8 mouse cellular contexts compared by ENCODE assay signal in genomic region chr19:58903899-58904327, GRCm38 (mm10). TPM values are rescaled to one million over a fixed set of nuclear protein-coding genes. Genes with fewer than 3 reads are reported as not detected.
DNase-seq lines count a peak whose midpoint lies in the region; ATAC-seq lines count a peak whose summit lies in the region.

No protein-coding gene starts in this region.

- peak; percentile 94 for DNase-seq in gastrocnemius, postnatal 10 days
- peak; percentile 79 for DNase-seq in induced T-regulatory cell, adult 2 months (ENCODE audit: low read depth)
- peak; percentile 84 to 85 for DNase-seq in left cerebral cortex, postnatal 10 days (ENCODE audit: extremely low spot score in 1 of 2, low spot score in 2 of 2)
- peak; percentile 68 to 69 for DNase-seq in right cerebral cortex, postnatal 36 days (ENCODE audit: low spot score in 2 of 2)
- peak; percentile 73 to 91 for DNase-seq in urinary bladder, postnatal 4 days (ENCODE audit: low spot score in 2 of 2)

- intact Hi-C loops in left cerebral cortex, postnatal 10 days (cut with DNase I) = loop anchor here (2.0 kb wide), 2 partner anchors 97 to 141 kb away; no protein-coding TSS in a partner anchor

- peak; percentile 77 for ATAC-seq in activated CD4-positive, CD25-positive, alpha-beta regulatory T cell, adult 4 months
- peak; percentile 82 for ATAC-seq in common myeloid progenitor, adult 5-6 weeks (replicated peaks; ENCODE audit: low read depth, poor library complexity, severe bottlenecking)
- peak; percentile 73; the same call in 1 of the 2 replicates for ATAC-seq in megakaryocyte-erythroid progenitor cell, adult 5-6 weeks (replicated peaks; ENCODE audit: low FRiP score, low TSS enrichment, poor library complexity, severe bottlenecking)

RNA-seq across cellular contexts. Expression of gene Eno4, which starts 39.3 kb away (rescaled TPM):
- polyA plus RNA-seq in activated CD4-positive, CD25-positive, alpha-beta regulatory T cell, adult 4 months (2017; shearing (Covaris generic)) = not detected
- total RNA-seq in common myeloid progenitor, adult 5-6 weeks (2017) = not detected in 2 replicates
- under 1 TPM in 1 of 2 experiments, not detected in 1; 0.09 TPM for total RNA-seq in gastrocnemius, postnatal 10 days (2021)
- total RNA-seq in left cerebral cortex, postnatal 10 days (2021) = 1 to 10 TPM; 1.2 to 1.5 TPM
- total RNA-seq in megakaryocyte-erythroid progenitor cell, adult 5-6 weeks (2014; fragmentation: Nextera tagmentation) = not detected in 2 replicates
- not detected in 2 replicates for total RNA-seq in megakaryocyte-erythroid progenitor cell, adult 5-6 weeks (2017)

RNA-seq across cellular contexts. Expression of gene Hspa12a, which starts 39.5 kb away (rescaled TPM):
- 1 to 10 TPM in 1 of 2 experiments, under 1 TPM in 1; 0.81 to 1.5 TPM for polyA plus RNA-seq in activated CD4-positive, CD25-positive, alpha-beta regulatory T cell, adult 4 months (2017; shearing (Covaris generic))
- total RNA-seq in common myeloid progenitor, adult 5-6 weeks (2017) = not detected in 2 replicates
- total RNA-seq in gastrocnemius, postnatal 10 days (2021) = 10 to 100 TPM; 16.2 to 16.8 TPM
- total RNA-seq in left cerebral cortex, postnatal 10 days (2021) = 100 to 1,000 TPM; 186 to 192 TPM
- total RNA-seq in megakaryocyte-erythroid progenitor cell, adult 5-6 weeks (2014; fragmentation: Nextera tagmentation) = not detected in 2 replicates
- total RNA-seq in megakaryocyte-erythroid progenitor cell, adult 5-6 weeks (2017) = 0.19 TPM in 1 of 2 replicates, not detected in the other

Comparison
In these comparisons a context has a peak if more than half of its experiments do, and no peak if none do; other contexts are left out.
1. Peak in every context shown above with its lines: DNase-seq and ATAC-seq.
2. RNA of gene Hspa12a, which starts 39.5 kb away (total RNA-seq): 186 to 192 TPM in left cerebral cortex, postnatal 10 days and 16.2 to 16.8 TPM in gastrocnemius, postnatal 10 days; not detected in common myeloid progenitor, adult 5-6 weeks and 0.19 TPM in megakaryocyte-erythroid progenitor cell, adult 5-6 weeks; every median in the first group is over 10 times any median in the second.